Mouse (Mus musculus) lung, postnatal 4 days (tissue): ENCODE measurements at regions not wholly inside any gene's neighbourhood (a gene's known extent, or its start where the extent isn't known, plus 50 kb on each side); places are given as distances from the start of the nearest gene placed in this dataset.

ENCODE experiments used
- DNase-seq, 2 experiments: peaks; one replicate each; pipeline ENCODE4 v3.0.0; 2021

- peak in 1 of 2 experiments; percentile 21 for DNase-seq
These were observed 191.9 kb upstream of the C9orf72 start for GRCm38 (mm10) chr4:35417866-35418265.

GRCm38 (mm10) chr4:35413488-35413887 is 187.5 kb upstream of the C9orf72 start:
- DNase-seq = no peak

- DNase-seq = no peak
These were observed 179.5 kb upstream of the C9orf72 start for GRCm38 (mm10) chr4:35405301-35406006.

- no peak for DNase-seq
These were observed 178.1 kb upstream of the C9orf72 start for GRCm38 (mm10) chr4:35404068-35404467.

- DNase-seq = no peak
These were observed 177.6 kb upstream of the C9orf72 start for GRCm38 (mm10) chr4:35403594-35403993.

GRCm38 (mm10) chr4:35402376-35403133 is 176.6 kb upstream of the C9orf72 start:
- no peak for DNase-seq

- DNase-seq = no peak
These were observed 175.8 kb upstream of the C9orf72 start for GRCm38 (mm10) chr4:35401783-35402182.

- no peak for DNase-seq
These were observed 174.5 kb upstream of the C9orf72 start for GRCm38 (mm10) chr4:35400511-35400910.

GRCm38 (mm10) chr4:35395583-35395877 is 169.6 kb upstream of the C9orf72 start:
- no peak for DNase-seq

- no peak for DNase-seq
These were observed 169.0 kb upstream of the C9orf72 start for GRCm38 (mm10) chr4:35394821-35395582.

GRCm38 (mm10) chr4:35375791-35376190 is 149.8 kb upstream of the C9orf72 start:
- no peak for DNase-seq

GRCm38 (mm10) chr4:35373213-35373860 is 147.4 kb upstream of the C9orf72 start:
- no peak for DNase-seq

GRCm38 (mm10) chr4:35372528-35373212 is 146.7 kb upstream of the C9orf72 start:
- DNase-seq = peak; percentile 40 to 62

- no peak for DNase-seq
These were observed 138.2 kb upstream of the C9orf72 start for GRCm38 (mm10) chr4:35364161-35364560.

GRCm38 (mm10) chr4:35362176-35362575 is 136.2 kb upstream of the C9orf72 start:
- DNase-seq = no peak

- no peak for DNase-seq
These were observed 133.4 kb upstream of the C9orf72 start for GRCm38 (mm10) chr4:35359376-35359775.

GRCm38 (mm10) chr4:35356904-35357563 is 131.1 kb upstream of the C9orf72 start:
- DNase-seq = no peak

- no peak for DNase-seq
These were observed 130.1 kb upstream of the C9orf72 start for GRCm38 (mm10) chr4:35356051-35356450.

- no peak for DNase-seq
These were observed 128.1 kb upstream of the C9orf72 start for GRCm38 (mm10) chr4:35354046-35354445.

GRCm38 (mm10) chr4:35352606-35353005 is 126.6 kb upstream of the C9orf72 start:
- DNase-seq = no peak

GRCm38 (mm10) chr4:35350465-35350864 is 124.5 kb upstream of the C9orf72 start:
- DNase-seq = no peak

- no peak for DNase-seq
These were observed 121.6 kb upstream of the C9orf72 start for GRCm38 (mm10) chr4:35347609-35348008.
